Mouse (Mus musculus): ENCODE results near the gene Ankrd24.
"Not testable (repeated sequence)": the region's sequence is repeated elsewhere in the genome, so short reads cannot be mapped to it uniquely, and the experiment has no call there.

Ankrd24 gene

DNA sequence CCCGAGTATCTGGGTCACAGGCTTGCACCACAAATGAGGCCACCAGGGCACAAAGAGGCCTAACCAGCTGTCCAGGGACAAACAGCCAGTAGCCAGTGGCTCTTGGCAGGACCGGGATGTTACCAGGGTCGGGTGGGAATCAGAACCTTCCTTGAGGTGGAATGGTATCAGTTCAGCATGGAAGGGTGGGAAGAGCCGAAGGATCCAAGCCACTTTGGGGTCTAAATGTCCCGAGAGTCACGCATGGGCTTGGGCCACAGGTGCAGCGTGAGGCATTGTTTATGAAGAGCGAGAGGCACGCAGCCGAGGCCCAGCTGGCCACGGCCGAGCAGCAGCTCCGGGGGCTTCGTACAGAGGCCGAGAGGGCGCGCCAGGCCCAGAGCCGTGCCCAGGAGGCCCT, 16.4 kb downstream of the Ankrd24 start:
- DNase-seq (ENCODE audit: low spot score): no peak

GRCm38 (mm10) chr10:81645391-81645790, 17.1 kb downstream of the Ankrd24 start:
- DNase-seq (ENCODE audit: low spot score): no peak

DNA sequence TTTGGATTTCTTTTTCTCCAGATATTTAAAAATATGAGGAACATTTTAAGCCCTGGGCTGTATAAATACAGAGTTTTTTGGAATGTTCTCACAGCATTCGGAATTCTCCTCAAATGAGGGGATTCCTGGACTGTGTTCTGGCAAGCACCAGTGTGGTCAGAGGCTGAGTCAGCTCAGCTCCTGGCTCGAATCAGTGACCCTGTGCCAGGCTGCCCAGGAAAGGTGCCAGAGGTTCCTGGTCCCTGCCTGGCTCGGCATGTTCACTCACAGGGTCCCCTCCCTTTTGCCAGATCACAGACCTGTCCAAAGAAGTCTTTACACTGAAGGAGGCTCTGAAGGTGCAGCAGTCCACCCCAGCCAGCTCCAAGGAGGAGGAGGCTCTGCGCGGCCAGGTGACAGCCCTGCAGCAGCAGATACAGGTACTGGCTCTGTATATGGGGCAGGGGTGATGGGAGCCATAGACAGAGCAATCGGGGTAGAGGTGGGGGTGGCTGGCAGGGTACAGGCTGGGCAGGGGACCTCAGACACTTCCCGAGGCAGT, 17.7 kb downstream of the Ankrd24 start:
- DNase-seq (ENCODE audit: low spot score): no peak

DNA sequence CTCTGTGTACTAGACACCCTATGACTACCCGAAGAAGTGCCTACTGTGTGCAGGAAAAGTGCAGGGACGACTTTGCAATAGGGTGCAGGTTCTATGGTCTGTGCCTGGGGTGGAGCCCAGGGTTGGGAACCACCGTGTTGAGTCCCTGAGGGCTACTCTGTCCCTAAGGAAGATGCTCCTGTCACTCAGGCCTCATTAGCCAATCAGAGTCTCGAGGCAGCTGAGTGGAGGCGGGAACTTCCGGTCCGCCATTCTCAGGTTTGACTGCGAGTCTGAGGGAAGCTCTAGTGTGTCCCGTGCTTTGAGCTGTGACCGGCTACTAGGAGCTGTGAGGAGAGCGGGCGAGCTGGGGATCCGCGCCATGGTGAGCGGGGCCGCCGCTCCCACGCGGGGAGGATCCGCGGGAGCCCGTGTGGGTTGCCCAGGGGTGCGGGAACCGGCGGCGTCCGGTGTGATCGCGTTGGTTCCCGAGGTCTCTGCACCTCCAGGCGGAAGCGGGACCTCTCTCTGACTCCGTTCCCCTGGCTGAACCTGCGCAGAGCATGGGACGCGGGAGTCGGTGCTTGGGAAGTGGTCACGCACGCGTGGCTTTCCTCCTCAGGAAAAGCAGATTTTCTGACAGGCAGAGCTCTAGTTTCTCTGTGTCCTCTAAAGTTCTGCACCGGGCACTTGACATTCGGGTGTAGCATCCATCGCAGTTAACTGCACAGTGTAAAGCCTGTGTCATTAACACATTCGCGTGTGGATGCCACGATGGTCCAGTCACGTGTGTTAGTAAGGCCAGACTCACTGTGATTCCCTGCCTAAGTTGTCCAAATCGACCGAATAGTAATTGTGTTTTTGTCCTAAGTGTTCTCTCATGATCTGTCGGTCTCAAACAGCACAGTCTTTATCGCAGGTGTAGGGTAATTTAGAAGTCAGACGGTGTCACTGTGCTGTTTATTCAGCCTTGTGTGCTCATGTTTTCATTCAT, 20.7 kb downstream of the Ankrd24 start, which contains the start of gene Gm10778:
TSS of gene Gm10778 (plus strand) at position 257 of the 973 bp plus-strand sequence.
- peak; percentile 88 for DNase-seq (ENCODE audit: low spot score)

- no peak for DNase-seq (ENCODE audit: low spot score)
These were observed 26.8 kb downstream of the Ankrd24 start for GRCm38 (mm10) chr10:81655178-81655577.

- no peak for DNase-seq (ENCODE audit: low spot score)
These were observed 27.8 kb downstream of the Ankrd24 start for GRCm38 (mm10) chr10:81656174-81656573.

GRCm38 (mm10) chr10:81687114-81687513, 58.8 kb downstream of the Ankrd24 start:
- DNase-seq (ENCODE audit: low spot score): not testable (repeated sequence)

All from layer of hippocampus, adult 9-10 months (tissue).